Mouse (Mus musculus): Measurements from ENCODE around the gene Sirt2.

GRCm38 (mm10) chr7:28749935-28750334 lies 16.6 kb upstream of the Sirt2 start:
- TF ChIP-seq CTCF (IDR thresholded peaks at IDR 0.05; ENCODE audit: low read depth), result no peak
- no peak for TF ChIP-seq EP300 (IDR thresholded peaks at IDR 0.05; ENCODE audit: low read depth)

All from heart, postnatal 0 days (tissue).